Mouse (Mus musculus) kidney, adult 2 months (tissue): ENCODE results near the gene Unc5c. TPM values are rescaled to one million over a fixed set of nuclear protein-coding genes. Genes with fewer than 3 reads are reported as not detected.

Experiments used
- DNase-seq: peaks from one replicate; pipeline ENCODE4 v3.0.0; 2021
- H3K27ac ChIP-seq: fragments of 200-500 bp; 2 replicates; pipeline ENCODE4 v1.5.1; 2012; ENCODE audit warnings: low read depth, low read length, control low read depth, inconsistent platforms; ENCODE audit not compliant: insufficient read depth
- H3K27me3 ChIP-seq: fragments of 200-500 bp; replicated peaks from 2 replicates; pipeline ENCODE4 v1.6.1; 2012; ENCODE audit warnings: mild to moderate bottlenecking, moderate library complexity, low read length, inconsistent platforms; ENCODE audit not compliant: control insufficient read depth, insufficient read depth
- H3K36me3 ChIP-seq: fragments of 200-500 bp; 2 replicates; pipeline ENCODE4 v1.6.1; 2012; ENCODE audit warnings: mild to moderate bottlenecking, moderate library complexity, low read length, inconsistent platforms; ENCODE audit not compliant: control insufficient read depth, insufficient read depth
- H3K4me1 ChIP-seq: fragments of 200-500 bp; 2 replicates; pipeline ENCODE4 v1.6.1; 2011; ENCODE audit warnings: low read length; ENCODE audit not compliant: control insufficient read depth, insufficient read depth
- H3K4me3 ChIP-seq: fragments of 200-500 bp; 2 replicates; pipeline ENCODE4 v1.5.1; 2011; ENCODE audit warnings: mild to moderate bottlenecking, low read depth, low read length, control low read depth; ENCODE audit not compliant: insufficient read depth
- CTCF ChIP-seq: fragments of 200-500 bp; conservative IDR thresholded peaks from 2 replicates; pipeline ENCODE4 v1.5.1; 2011; ENCODE audit warnings: low read depth, mild to moderate bottlenecking, control low read depth, low read length, moderate library complexity, mixed read lengths; ENCODE audit not compliant: insufficient read depth, insufficient read length
- POLR2A ChIP-seq: fragments of 200-500 bp; IDR thresholded peaks from one replicate; pipeline ENCODE4 v1.6.1; 2011; ENCODE audit warnings: low read depth, low read length, control low read depth
- WGBS: fragments of 180-500 bp; shearing (Covaris S2); methylation state at CpG from one replicate; pipeline ENCODE4 v1.1.7; 2018; 5-methylcytosine and 5-hydroxymethylcytosine counted together
- polyA plus RNA-seq: library from polyadenylated mRNA; depleted of rRNA; stranded (reverse); fragments of >200 nt; gene quantifications from 2 replicates; pipeline ENCODE4 v1.2.3, GENCODE M21; 2012

The Unc5c gene
- polyA plus RNA-seq, 1 experiment, result 2.3 TPM

DNA sequence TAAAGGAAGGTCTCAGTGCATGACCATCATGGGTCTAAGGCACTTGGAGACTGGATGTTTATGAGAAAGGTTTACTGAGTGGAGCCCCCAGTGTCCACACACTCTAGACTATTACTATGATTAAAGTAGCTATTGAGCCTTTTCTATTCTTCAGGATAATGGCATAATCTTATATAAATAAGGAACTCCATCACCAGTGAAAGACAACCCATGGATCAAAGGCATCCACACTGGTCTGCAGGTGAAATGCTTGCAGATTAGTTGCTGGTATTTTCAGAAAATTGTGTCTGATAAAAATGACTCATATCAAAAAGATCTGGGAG, 116.8 kb downstream of the Unc5c start:
- no peak for TF ChIP-seq CTCF
- no peaks in the 10 kb centered on the region for H3K4me1 ChIP-seq
- H3K27ac ChIP-seq, result no peak overlapping the region
- H3K36me3 ChIP-seq, result no peaks in the 10 kb centered on the region
- DNase-seq, result no peak
- no peaks in the 10 kb centered on the region for H3K27me3 ChIP-seq
- no peak overlapping the region for H3K4me3 ChIP-seq

GRCm38 (mm10) chr3:141583180-141583579, 118.2 kb downstream of the Unc5c start:
- WGBS, result 100% methylated on average over 1 of the region's 1 CpGs
- H3K27me3 ChIP-seq, result no peaks in the 10 kb centered on the region
- no peak overlapping the region for H3K4me3 ChIP-seq
- no peak overlapping the region for H3K27ac ChIP-seq
- H3K4me1 ChIP-seq, result no peaks in the 10 kb centered on the region
- TF ChIP-seq POLR2A, result no peak
- no peak for TF ChIP-seq CTCF
- no peak for DNase-seq
- H3K36me3 ChIP-seq, result no peaks in the 10 kb centered on the region

GRCm38 (mm10) chr3:141589392-141590012, 124.5 kb downstream of the Unc5c start:
- Histone ChIP-seq H3K27ac (no peak overlapping the region), H3K4me3 (no peak overlapping the region), H3K36me3 (no peaks in the 10 kb centered on the region), H3K27me3 (no peaks in the 10 kb centered on the region), H3K4me1 (no peaks in the 10 kb centered on the region)
- no peak for DNase-seq
- TF ChIP-seq POLR2A (no peak), CTCF (no peak)
- 90% methylated on average over 4 of the region's 4 CpGs for WGBS

DNA sequence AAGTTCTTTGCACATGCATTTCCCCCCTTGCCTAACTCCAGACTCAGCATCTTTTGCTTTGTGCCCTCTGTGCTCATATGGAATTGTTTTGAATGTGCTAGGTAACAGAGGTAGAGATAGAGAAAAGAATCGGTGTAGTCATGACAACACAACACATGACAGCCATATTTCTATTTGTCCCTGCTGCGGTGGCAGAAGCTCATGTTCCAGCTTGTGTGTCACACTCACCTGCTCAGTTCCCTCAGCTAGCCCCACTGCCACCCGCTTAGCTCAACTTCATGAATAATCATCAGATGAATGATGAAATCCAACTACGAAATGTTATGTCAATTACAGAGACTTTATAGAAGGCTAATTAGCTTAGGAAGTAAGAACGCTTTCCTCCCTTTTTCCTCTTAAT, 128.2 kb downstream of the Unc5c start:
- WGBS, result 73% methylated on average over 5 of the region's 5 CpGs
- no peaks in the 10 kb centered on the region for H3K27me3 ChIP-seq
- DNase-seq, result no peak

GRCm38 (mm10) chr3:141594120-141594519, 129.1 kb downstream of the Unc5c start:
- Histone ChIP-seq H3K4me3 (no peak overlapping the region), H3K27ac (no peak overlapping the region), H3K36me3 (no peaks in the 10 kb centered on the region), H3K4me1 (no peaks in the 10 kb centered on the region), H3K27me3 (no peaks in the 10 kb centered on the region)
- TF ChIP-seq CTCF (no peak), POLR2A (no peak)
- WGBS, result 91% methylated on average over 5 of the region's 5 CpGs
- no peak for DNase-seq

More for the DNA sequence above, 128.2 kb downstream of the Unc5c start:
- Histone ChIP-seq H3K36me3 (no peaks in the 10 kb centered on the region), H3K27ac (no peak overlapping the region), H3K4me3 (no peak overlapping the region), H3K4me1 (no peaks in the 10 kb centered on the region)
- no peak for TF ChIP-seq POLR2A
- no peak for TF ChIP-seq CTCF

GRCm38 (mm10) chr3:141595073-141595472, 130.1 kb downstream of the Unc5c start:
- no peaks in the 10 kb centered on the region for H3K36me3 ChIP-seq
- no peak overlapping the region for H3K27ac ChIP-seq
- TF ChIP-seq POLR2A, result no peak
- TF ChIP-seq CTCF, result no peak
- no peak for DNase-seq
- no peaks in the 10 kb centered on the region for H3K4me1 ChIP-seq
- 63% methylated on average over 3 of the region's 3 CpGs for WGBS
- no peaks in the 10 kb centered on the region for H3K27me3 ChIP-seq
- no peak overlapping the region for H3K4me3 ChIP-seq

- Histone ChIP-seq H3K4me1 (no peaks in the 10 kb centered on the region), H3K27ac (no peak overlapping the region), H3K27me3 (no peaks in the 10 kb centered on the region), H3K36me3 (no peaks in the 10 kb centered on the region), H3K4me3 (no peak overlapping the region)
- DNase-seq, result peak; percentile 14
- TF ChIP-seq POLR2A, result no peak
- no peak for TF ChIP-seq CTCF
- WGBS, result 39% methylated on average over 3 of the region's 3 CpGs
These were observed 131.4 kb downstream of the Unc5c start for GRCm38 (mm10) chr3:141596461-141596860.

DNA sequence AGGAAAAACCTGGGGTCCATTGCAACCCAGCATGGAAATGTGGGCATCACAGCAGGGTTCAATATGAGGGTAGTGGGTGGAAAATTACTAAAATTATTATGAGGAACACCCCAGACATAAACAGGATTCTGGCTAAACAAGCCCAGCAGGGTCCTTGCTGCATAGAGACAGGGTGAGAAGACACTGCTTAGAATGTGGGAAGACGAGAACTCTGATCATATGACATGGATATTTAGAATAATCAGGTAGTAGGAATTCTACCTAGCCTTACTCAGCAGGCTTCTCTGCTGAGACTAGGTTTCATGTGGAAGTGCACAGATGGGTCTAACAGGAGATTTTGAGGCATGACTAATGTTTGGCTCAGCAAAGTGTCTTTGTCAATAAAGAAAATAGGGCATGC, 131.9 kb downstream of the Unc5c start:
- H3K27me3 ChIP-seq, result no peaks in the 10 kb centered on the region
- H3K36me3 ChIP-seq, result no peaks in the 10 kb centered on the region
- DNase-seq, result no peak
- WGBS, result 68% methylated on average over 1 of the region's 1 CpGs
- H3K4me1 ChIP-seq, result no peaks in the 10 kb centered on the region
- no peak for TF ChIP-seq CTCF
- no peak overlapping the region for H3K4me3 ChIP-seq
- H3K27ac ChIP-seq, result no peak overlapping the region
